Mouse (Mus musculus) frontal cortex, adult (tissue): Measurements from ENCODE around the gene Tmem126b.
A peak's percentile ranks its signal among the peaks of the same experiment; 100 is the strongest.

Experiments used
- ATAC-seq: cut with Nextera tagmentation; 2 replicates; pipeline ENCODE4 v1.9.2; 2017; ENCODE audit warnings: mild to moderate bottlenecking, moderate library complexity, mixed read lengths; ENCODE audit not compliant: low TSS enrichment

Tmem126b gene

DNA sequence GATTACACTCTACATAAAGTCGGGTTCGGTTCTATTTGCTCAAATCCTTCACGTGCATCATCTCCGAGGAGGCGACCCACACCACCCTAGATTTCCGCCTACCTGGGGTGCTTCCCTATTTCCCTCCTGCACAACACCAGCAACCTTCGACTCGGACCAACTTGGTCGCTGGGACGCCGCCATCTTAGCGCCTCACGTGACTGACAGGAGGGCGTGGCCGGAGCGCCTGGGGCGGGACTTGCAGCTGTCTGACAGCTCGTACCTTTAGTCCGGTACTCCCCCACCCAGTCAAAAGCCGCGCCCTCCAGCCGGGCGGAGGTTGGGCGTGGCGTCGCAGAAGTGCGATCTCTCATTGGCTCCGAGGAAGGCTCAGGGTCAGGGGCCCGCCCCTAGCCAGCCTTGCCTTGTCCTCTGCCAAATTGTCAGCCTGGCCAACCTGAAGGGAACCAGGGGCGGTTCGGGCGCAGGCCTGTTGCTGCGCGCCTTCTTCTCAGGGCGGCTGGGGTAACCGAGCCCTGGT lies at the start of gene Tmem126b:
TSS of gene Tmem126b (minus strand) at position 209 of the 520 bp plus-strand sequence.
- ATAC-seq = peak; percentile 96

GRCm38 (mm10) chr7:90512293-90512692 lies 36.5 kb upstream of the Tmem126b start:
- peak; percentile 67; the same call in 1 of the 2 replicates for ATAC-seq

DNA sequence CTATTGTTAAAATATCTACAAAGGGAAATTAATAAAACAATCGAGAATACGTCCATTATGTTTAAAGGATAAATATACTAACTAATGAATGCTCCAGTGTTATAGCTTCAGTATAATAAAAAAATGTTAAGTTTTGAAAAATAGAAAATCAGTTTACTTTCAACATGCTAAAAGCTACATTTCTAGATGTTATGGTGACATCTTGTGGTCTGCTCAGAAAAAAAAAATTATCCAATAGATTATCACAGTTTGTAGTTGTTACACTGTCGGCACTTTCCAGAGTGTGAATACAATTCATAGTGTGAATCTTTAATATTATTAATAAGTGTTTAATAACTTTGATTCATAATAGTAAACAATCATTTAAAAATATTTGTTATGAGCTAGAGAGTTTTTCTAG lies 32.3 kb upstream of the Tmem126b start:
- no peak for ATAC-seq

DNA sequence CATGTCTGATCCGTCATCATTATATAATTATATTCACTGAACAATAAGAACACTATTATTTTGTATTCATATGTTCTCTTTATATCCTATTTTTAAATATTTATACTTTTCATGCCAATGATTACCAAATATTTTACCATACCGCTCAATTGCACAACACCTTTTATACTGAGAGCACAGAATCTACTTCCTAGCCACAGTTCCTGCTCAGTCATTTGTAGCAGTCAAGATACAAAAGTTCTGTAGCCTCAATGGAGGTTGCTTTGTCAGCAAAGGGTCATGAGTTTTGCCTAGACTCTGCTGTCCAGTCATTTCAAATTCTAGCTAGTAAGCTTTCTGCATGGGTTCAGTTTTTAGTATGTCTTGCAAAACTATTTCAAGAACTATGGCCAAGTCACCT lies 6.8 kb upstream of the Tmem126b start:
- ATAC-seq = no peak

DNA sequence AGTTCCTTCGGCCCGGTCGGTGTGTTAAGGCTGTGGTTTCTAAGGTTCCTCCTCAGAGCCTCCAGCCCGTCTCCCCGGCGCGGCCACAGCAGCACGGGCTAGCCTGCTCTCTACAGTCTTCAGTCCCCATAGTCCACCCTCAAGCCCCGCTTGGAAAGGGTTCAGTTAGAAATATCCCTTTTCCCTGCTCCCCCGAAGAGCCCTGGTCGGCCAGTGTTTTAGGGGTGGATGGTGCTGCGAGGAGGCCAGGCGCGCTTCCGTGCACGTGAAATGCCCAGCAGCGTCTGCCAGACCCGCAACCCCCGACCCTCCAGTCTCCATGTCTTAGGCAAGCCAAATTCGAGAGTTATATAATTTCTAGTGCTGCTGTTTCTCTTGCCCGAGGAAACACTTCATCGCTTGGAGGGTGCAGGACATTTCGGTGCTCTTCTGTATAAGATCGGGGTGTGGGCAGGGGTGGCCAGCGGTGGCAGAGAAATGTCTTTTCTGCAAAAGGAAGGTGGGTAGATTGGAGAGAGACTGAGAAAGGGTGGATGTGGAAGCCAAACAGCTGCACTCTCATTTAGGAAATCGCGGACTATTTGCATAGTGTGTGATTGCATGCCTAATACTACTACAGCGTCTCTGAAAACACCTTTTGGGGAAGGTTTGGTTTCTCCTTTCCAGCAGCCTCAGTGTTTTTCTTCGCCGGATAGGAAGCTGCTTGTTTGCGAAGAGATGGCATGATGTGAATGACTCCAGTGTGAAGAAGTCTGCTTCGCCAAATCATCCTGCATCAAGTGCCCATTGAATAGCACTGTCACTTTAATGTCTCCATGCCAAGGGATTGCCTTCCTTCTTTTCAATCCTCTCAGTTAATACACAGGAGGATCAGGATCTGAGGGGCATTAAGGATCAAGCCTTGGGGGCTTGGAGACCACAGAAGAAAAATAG lies 778 bp upstream of the Tmem126b start, which contains the start of gene Dlg2:
TSS of gene Dlg2 (plus strand) at position 360 of the 933 bp plus-strand sequence.
- ATAC-seq = peak; percentile 35

- ATAC-seq = no peak
Measured at GRCm38 (mm10) chr7:90473511-90473910, 2.3 kb downstream of the Tmem126b start.

DNA sequence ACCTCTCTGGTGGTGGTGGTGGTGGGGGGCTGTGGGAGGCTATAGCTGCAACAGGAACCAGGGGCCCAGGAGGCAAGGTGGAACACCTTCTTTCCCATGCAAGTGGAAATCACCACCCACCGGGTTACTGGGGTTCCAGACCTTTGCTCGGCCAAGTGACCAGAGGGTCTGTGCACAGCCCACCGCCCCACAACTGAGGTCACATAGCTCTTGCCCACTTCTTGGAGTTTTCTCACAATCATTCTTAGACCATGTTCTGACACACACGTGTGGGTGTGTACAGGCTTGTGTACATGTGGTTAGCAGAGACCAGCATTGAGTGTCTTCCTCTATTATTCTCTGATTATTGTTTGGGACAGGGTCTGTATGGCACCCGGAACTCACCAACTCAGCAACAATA lies 14.4 kb downstream of the Tmem126b start:
- ATAC-seq = no peak

- ATAC-seq = 0 out of 2 replicates have a peak, but pooled peaks have one; percentile 14
Measured at GRCm38 (mm10) chr7:90460930-90461329, 14.9 kb downstream of the Tmem126b start.

DNA sequence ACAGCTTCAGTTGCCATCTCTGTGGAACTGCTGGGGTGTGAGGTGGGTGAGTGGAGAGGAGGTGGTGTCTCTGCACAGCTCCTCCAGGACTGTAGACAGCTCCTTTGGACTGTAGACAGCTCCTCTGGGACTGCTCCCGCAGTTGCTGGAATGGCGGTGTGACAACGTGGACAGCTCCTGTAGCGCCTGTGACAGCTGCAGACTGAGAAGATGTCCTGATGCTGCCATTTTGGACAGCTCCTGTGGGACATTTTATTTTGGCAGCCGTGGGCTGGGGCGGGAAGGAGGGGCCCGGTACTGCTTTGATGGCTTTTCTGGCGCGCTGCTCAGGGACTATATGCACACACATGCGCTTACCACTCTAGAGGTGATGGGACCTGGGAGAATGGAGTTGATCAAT lies 15.5 kb downstream of the Tmem126b start:
- no peak for ATAC-seq

DNA sequence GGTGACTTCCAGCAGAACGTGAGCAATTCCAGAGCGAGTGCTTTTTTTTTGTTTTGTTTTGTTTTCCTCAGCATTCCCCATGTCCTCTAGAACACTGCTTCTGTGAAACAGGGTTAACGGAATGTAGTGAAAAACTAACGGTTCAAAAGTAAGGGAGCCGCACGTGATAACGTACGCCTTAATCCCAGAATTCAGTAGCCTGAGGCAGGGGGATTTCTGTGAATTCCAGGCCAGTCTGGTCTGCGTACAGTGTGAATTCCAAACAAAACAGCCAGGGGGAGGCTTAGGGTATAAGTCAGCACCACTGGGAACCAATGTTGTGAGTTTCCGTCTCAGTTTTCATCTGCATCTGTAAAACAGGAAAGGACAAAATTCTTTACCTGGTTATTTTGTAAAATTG lies 18.3 kb downstream of the Tmem126b start:
- ATAC-seq = peak; percentile 15; the same call in 1 of the 2 replicates

GRCm38 (mm10) chr7:90456845-90457468 lies 18.8 kb downstream of the Tmem126b start, which contains the start of gene Tmem126a:
Gene Tmem126a (minus strand): TSS chr7:90457229.
- ATAC-seq = peak; percentile 89

DNA sequence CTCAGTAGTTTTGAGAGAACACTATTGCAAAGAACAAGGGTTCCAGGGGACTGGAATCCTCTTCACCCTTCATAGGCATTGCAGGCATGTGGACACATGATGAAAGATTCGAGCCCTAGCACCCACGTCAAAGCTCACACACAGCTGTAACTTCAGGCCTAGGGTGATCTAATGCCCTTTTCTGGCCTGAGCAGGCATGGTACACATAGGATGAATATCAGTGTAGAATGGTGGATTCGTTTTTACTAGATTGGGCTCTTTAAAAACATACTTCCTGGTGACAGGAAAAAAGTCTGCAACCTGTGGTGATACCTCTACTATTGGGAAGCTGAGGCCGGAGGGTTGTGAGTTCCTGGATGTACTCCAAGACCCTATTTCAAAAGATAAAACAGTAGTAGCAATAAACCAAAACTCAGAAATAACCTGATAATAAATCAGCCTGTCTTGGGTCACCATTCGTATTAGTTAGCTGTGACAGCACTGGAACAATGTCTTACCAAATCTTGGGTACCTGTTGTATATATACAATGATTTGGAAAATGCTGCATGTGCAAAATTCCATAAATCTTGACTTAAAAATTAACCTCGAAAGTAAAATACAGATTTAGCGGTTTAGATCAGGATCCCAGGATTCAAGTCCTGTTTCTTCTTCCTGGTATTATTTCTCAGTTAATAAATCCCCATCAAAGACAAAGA lies 19.5 kb downstream of the Tmem126b start:
- no peak for ATAC-seq

DNA sequence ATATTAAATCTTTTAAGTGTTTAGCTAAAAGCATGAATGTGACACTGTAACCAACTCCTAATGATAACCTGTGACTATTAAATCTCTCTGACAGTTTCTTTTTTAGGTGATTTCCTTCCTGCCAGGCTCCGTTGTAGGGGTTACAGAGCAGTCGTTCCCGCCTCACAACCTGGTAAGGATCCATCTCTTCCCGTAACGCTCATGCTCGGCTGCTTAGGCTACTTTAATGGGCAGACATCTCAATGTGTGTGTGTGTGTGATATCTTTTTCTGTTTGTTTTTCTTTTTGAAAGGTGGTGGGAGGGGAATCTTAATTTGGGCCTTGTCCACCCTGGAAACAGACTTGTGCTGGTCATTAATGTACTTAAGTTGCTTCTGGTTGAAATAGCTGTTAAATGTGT lies 31.6 kb downstream of the Tmem126b start:
- ATAC-seq = no peak

DNA sequence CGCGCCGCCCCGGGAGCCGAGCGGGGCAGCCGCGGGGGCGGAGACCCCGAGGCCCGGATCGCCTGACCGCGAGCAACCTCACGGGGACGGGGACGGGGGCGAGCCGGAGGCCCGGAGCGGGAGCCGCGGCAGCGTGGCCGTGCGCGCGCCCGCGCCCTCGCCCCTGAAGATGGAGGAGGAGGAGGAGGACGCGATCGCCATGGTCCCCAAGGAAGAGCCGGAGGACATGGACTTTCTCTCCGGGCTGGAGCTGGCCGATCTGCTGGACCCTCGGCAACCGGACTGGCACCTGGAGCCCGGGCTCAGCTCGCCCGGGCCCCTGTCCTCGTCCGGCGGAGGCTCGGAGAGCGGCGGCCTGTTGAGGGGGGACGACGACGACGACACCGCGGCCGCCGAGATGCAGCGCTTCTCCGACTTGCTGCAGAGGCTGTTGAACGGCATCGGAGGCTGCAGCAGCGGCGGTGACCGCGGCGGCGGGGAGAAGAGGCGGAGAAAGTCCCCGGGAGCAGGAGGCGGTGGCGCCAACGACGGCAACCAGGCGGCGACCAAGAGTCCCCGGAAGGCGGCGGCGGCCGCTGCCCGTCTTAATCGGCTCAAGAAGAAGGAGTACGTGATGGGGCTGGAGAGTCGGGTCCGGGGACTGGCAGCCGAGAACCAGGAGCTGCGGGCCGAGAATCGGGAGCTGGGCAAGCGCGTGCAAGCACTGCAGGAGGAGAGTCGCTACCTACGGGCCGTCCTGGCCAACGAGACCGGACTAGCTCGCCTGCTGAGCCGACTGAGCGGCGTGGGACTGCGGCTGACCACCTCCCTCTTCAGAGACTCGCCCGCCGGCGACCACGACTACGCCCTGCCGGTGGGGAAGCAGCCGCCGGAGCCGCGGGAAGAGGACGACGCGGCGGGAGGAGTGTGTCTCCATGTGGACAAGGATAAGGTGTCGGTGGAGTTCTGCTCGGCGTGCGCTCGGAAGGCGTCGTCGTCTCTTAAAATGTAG lies 32.4 kb downstream of the Tmem126b start:
- ATAC-seq = peak; percentile 65

DNA sequence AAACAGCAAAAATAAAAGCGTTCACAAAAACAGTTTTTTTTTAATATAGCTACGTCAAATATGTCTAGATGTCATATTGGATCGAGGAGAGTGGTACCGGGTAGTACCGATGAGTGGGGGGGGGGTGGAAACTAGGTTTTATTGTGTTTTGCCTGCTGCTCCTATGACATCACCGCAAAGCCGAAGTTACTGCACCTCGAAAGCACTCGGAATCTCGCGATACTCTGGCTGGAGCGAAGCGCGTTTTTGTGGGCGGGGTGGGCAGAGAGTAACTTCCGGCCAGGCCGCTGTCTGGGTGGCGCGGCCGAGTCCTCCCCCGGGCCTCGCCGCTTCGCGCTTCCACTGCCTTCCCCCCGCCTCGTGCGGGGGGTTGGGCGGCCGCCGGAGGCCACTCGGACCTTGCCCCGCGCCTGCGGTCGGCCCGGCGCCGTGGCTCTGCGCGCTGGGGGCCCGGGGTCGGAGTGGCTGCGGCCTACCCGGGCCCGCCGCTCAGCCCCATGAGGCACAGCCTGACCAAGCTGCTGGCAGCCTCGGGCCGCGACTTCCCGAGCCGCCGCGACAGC lies 33.2 kb downstream of the Tmem126b start, which contains the start of gene Crebzf:
TSS of gene Crebzf (plus strand) at position 212 of the 563 bp plus-strand sequence.
- peak; percentile 92 for ATAC-seq

GRCm38 (mm10) chr7:90442070-90442469 lies 33.7 kb downstream of the Tmem126b start:
- ATAC-seq = 0 out of 2 replicates have a peak, but pooled peaks have one; percentile 1

DNA sequence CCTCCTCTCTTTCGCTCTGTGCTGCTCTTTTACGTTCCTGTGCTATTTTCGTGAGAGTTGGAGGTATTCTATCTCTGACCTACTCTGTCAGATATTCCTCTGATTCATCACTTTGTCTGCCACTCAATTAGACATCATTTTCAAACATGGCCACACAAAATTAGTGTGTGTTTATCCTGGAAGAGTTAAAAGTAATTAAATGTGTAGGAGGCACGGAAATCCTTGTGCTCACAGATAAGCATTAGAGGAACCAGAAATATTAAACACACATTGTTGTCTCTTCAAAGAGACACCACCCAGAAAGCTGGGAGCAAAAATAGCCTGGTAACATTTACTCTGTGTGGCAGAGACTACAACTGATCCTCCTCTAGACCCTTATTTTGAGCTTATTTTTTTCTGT lies 35.8 kb downstream of the Tmem126b start:
- ATAC-seq = no peak

GRCm38 (mm10) chr7:90432221-90432620 lies 43.6 kb downstream of the Tmem126b start:
- ATAC-seq = no peak

DNA sequence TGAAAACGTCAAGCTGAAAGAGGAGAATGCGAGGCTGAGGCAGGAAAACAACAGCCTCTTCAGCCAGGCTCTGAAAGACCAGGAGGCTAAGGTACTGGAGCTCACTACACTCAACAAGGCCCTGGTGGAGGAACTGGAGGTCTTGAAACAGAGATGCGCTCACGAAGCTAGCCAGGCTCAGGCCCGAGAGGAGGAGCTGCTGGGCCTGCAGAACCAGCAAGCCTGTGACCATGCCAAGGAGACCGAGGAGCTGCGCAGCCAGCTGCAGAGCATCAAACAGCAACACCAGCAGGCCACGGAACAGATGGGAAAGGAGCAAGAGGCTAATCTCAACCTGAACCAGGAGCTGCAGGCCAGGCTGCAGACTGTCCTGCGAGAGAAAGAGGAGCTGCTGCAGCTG lies 48.8 kb downstream of the Tmem126b start:
- no peak for ATAC-seq
